In genomic region chr5:120870081-120870480, GRCm38 (mm10) we compare ENCODE assay signal across 47 mouse cellular contexts. TPM values are rescaled to one million over a fixed set of nuclear protein-coding genes. Genes with fewer than 3 reads are reported as not detected.
"Had no signal": no experiment of that assay in that cellular context is flagged by ENCODE, and none has a peak within 500 bp of the region (broad histone marks: within the 10 kb centered on the region; RNA-seq: fewer than 3 reads in every experiment).

No protein-coding gene starts in this region.

- H3K4me2 ChIP-seq: limb, embryonic 12.5 days; limb, embryonic 13.5 days; limb, embryonic 15.5 days; liver, embryonic 11.5 days; liver, embryonic 12.5 days; liver, embryonic 13.5 days; liver, embryonic 15.5 days; lung, embryonic 14.5 days; lung, embryonic 15.5 days; midbrain, embryonic 11.5 days; midbrain, embryonic 12.5 days; midbrain, embryonic 13.5 days; midbrain, embryonic 15.5 days; neural tube, embryonic 12.5 days had no signal

- H3K4me1 ChIP-seq: limb, embryonic 10.5 days; limb, embryonic 12.5 days; limb, embryonic 13.5 days; limb, embryonic 15.5 days; liver, embryonic 12.5 days; liver, embryonic 13.5 days; liver, embryonic 15.5 days; lung, embryonic 15.5 days; megakaryocyte, embryonic 14.5 days; midbrain, embryonic 10.5 days; midbrain, embryonic 12.5 days; midbrain, embryonic 15.5 days; neural tube, embryonic 12.5 days had no signal

- H3K36me3 ChIP-seq: limb, embryonic 10.5 days; limb, embryonic 12.5 days; limb, embryonic 13.5 days; limb, embryonic 15.5 days; liver, embryonic 12.5 days; liver, embryonic 13.5 days; liver, embryonic 15.5 days; lung, embryonic 15.5 days; midbrain, embryonic 10.5 days; midbrain, embryonic 12.5 days; midbrain, embryonic 13.5 days; midbrain, embryonic 15.5 days; neural tube, embryonic 12.5 days had no signal

- H3K27ac ChIP-seq: limb, embryonic 10.5 days; limb, embryonic 12.5 days; limb, embryonic 13.5 days; limb, embryonic 15.5 days; liver, embryonic 12.5 days; liver, embryonic 13.5 days; liver, embryonic 14.5 days; liver, embryonic 15.5 days; lung, embryonic 15.5 days; macrophage; midbrain, embryonic 10.5 days; midbrain, embryonic 12.5 days; midbrain, embryonic 13.5 days; midbrain, embryonic 15.5 days; neural tube, embryonic 12.5 days had no signal

- H3K9ac ChIP-seq: limb, embryonic 12.5 days; limb, embryonic 13.5 days; limb, embryonic 15.5 days; liver, embryonic 12.5 days; liver, embryonic 13.5 days; liver, embryonic 14.5 days; liver, embryonic 15.5 days; liver, postnatal 0 days; lung, embryonic 14.5 days; lung, embryonic 15.5 days; midbrain, embryonic 12.5 days; midbrain, embryonic 13.5 days; midbrain, embryonic 15.5 days; neural tube, embryonic 12.5 days had no signal

- H3K4me3 ChIP-seq: limb, embryonic 10.5 days; limb, embryonic 12.5 days; limb, embryonic 13.5 days; limb, embryonic 15.5 days; liver, embryonic 12.5 days; liver, embryonic 13.5 days; liver, embryonic 15.5 days; lung, embryonic 15.5 days; megakaryocyte, embryonic 14.5 days; midbrain, embryonic 10.5 days; midbrain, embryonic 12.5 days; midbrain, embryonic 13.5 days; midbrain, embryonic 15.5 days; myocyte; neural tube, embryonic 12.5 days had no signal

- H3K27me3 ChIP-seq: limb, embryonic 13.5 days; limb, embryonic 15.5 days; liver, embryonic 12.5 days; liver, embryonic 13.5 days; liver, embryonic 15.5 days; lung, embryonic 15.5 days; midbrain, embryonic 12.5 days; midbrain, embryonic 13.5 days; midbrain, embryonic 15.5 days; neural tube, embryonic 12.5 days had no signal

- H3K9me3 ChIP-seq: limb, embryonic 10.5 days; limb, embryonic 12.5 days; limb, embryonic 13.5 days; limb, embryonic 15.5 days; liver, embryonic 12.5 days; liver, embryonic 13.5 days; liver, embryonic 15.5 days; lung, embryonic 15.5 days; megakaryocyte, embryonic 14.5 days; midbrain, embryonic 10.5 days; midbrain, embryonic 12.5 days; midbrain, embryonic 13.5 days; midbrain, embryonic 15.5 days; neural tube, embryonic 12.5 days had no signal

- DNase-seq: left cerebral cortex, postnatal 4 days; liver; liver, embryonic 13.5 days; liver, postnatal 0 days; lung, adult 18-20 months; lung, adult 2 months; lung, embryonic 14.5 days; lung, postnatal 10 days; lung, postnatal 14 days; lung, postnatal 36 days; lung, postnatal 4 days had no signal

- ATAC-seq: liver, embryonic 12.5 days; liver, postnatal 0 days; lung, postnatal 0 days; midbrain, embryonic 13.5 days; midbrain, embryonic 15.5 days; midbrain, embryonic 16.5 days had no signal

RNA-seq across cellular contexts. Expression of gene Oas1h, which starts 8.9 kb away (rescaled TPM):
- total RNA-seq: left cerebral cortex, postnatal 10 days; left cerebral cortex, postnatal 14 days; left cerebral cortex, postnatal 25 days; left cerebral cortex, postnatal 36 days; left cerebral cortex, postnatal 4 days; liver, adult 2 months; megakaryocyte progenitor cell, adult 5-6 weeks; megakaryocyte, adult 5-6 weeks; megakaryocyte-erythroid progenitor cell, adult 5-6 weeks; midbrain, postnatal 0 days; monocyte, adult 5-6 weeks had no signal
- polyA plus RNA-seq: limb, embryonic 10.5 days; limb, embryonic 11.5 days; limb, embryonic 12.5 days; limb, embryonic 13.5 days; limb, embryonic 14.5 days; limb, embryonic 15.5 days; liver, adult 2 months; liver, embryonic 11.5 days; liver, embryonic 12.5 days; liver, embryonic 13.5 days; liver, embryonic 14.5 days; liver, embryonic 15.5 days; liver, embryonic 16.5 days; liver, postnatal 0 days; lung, adult 2 months; lung, embryonic 14.5 days; lung, embryonic 15.5 days; lung, embryonic 16.5 days; lung, postnatal 0 days; macrophage; midbrain, embryonic 10.5 days; midbrain, embryonic 11.5 days; midbrain, embryonic 12.5 days; midbrain, embryonic 13.5 days; midbrain, embryonic 14.5 days; midbrain, embryonic 15.5 days; midbrain, embryonic 16.5 days; midbrain, postnatal 0 days; myocyte; neural tube, embryonic 11.5 days; neural tube, embryonic 12.5 days had no signal

RNA-seq across cellular contexts. Expression of gene Oas1g, which starts 17.3 kb away (rescaled TPM):
- total RNA-seq: left cerebral cortex, postnatal 10 days; left cerebral cortex, postnatal 14 days; left cerebral cortex, postnatal 4 days; megakaryocyte-erythroid progenitor cell, adult 5-6 weeks had no signal
- polyA plus RNA-seq: limb, embryonic 11.5 days; limb, embryonic 13.5 days; lung, embryonic 14.5 days; midbrain, embryonic 10.5 days; midbrain, embryonic 16.5 days; myocyte; neural tube, embryonic 11.5 days had no signal

RNA-seq across cellular contexts. Expression of gene Oas1f, which starts 22.9 kb away (rescaled TPM):
- total RNA-seq: left cerebral cortex, postnatal 10 days; left cerebral cortex, postnatal 14 days; left cerebral cortex, postnatal 25 days; left cerebral cortex, postnatal 36 days; left cerebral cortex, postnatal 4 days; liver, adult 2 months; megakaryocyte progenitor cell, adult 5-6 weeks; megakaryocyte, adult 5-6 weeks; megakaryocyte-erythroid progenitor cell, adult 5-6 weeks; midbrain, postnatal 0 days; monocyte, adult 5-6 weeks had no signal
- polyA plus RNA-seq: limb, embryonic 10.5 days; limb, embryonic 11.5 days; limb, embryonic 12.5 days; limb, embryonic 13.5 days; limb, embryonic 14.5 days; liver, adult 2 months; liver, embryonic 11.5 days; liver, embryonic 12.5 days; liver, embryonic 13.5 days; liver, embryonic 14.5 days; liver, embryonic 15.5 days; liver, embryonic 16.5 days; liver, postnatal 0 days; lung, adult 2 months; lung, embryonic 14.5 days; lung, embryonic 15.5 days; lung, embryonic 16.5 days; lung, postnatal 0 days; macrophage; midbrain, embryonic 10.5 days; midbrain, embryonic 12.5 days; midbrain, embryonic 13.5 days; midbrain, embryonic 14.5 days; midbrain, embryonic 15.5 days; midbrain, embryonic 16.5 days; midbrain, postnatal 0 days; myocyte; neural tube, embryonic 11.5 days; neural tube, embryonic 12.5 days had no signal

RNA-seq across cellular contexts. Expression of gene Oas1d, which starts 44.3 kb away (rescaled TPM):
- total RNA-seq: left cerebral cortex, postnatal 10 days; left cerebral cortex, postnatal 14 days; left cerebral cortex, postnatal 25 days; left cerebral cortex, postnatal 36 days; left cerebral cortex, postnatal 4 days; liver, adult 2 months; megakaryocyte progenitor cell, adult 5-6 weeks; megakaryocyte, adult 5-6 weeks; megakaryocyte-erythroid progenitor cell, adult 5-6 weeks; monocyte, adult 5-6 weeks had no signal
- polyA plus RNA-seq: limb, embryonic 10.5 days; limb, embryonic 11.5 days; limb, embryonic 12.5 days; limb, embryonic 13.5 days; limb, embryonic 14.5 days; limb, embryonic 15.5 days; liver, adult 2 months; liver, embryonic 11.5 days; liver, embryonic 12.5 days; liver, embryonic 13.5 days; liver, embryonic 14.5 days; liver, embryonic 15.5 days; liver, embryonic 16.5 days; liver, postnatal 0 days; lung, adult 2 months; lung, embryonic 14.5 days; lung, embryonic 15.5 days; lung, embryonic 16.5 days; lung, postnatal 0 days; macrophage; midbrain, embryonic 10.5 days; midbrain, embryonic 11.5 days; midbrain, embryonic 12.5 days; midbrain, embryonic 13.5 days; midbrain, embryonic 14.5 days; myocyte; neural tube, embryonic 11.5 days; neural tube, embryonic 12.5 days had no signal
